Mouse (Mus musculus) kidney, postnatal 25 days (tissue): ENCODE results near the gene Idh3g.

Experiments used
- DNase-seq, 2 experiments: peaks; one replicate each; pipeline ENCODE4 v3.0.0; 2021; ENCODE audit warnings: mixed read lengths in 2 of 2

The Idh3g gene

DNA sequence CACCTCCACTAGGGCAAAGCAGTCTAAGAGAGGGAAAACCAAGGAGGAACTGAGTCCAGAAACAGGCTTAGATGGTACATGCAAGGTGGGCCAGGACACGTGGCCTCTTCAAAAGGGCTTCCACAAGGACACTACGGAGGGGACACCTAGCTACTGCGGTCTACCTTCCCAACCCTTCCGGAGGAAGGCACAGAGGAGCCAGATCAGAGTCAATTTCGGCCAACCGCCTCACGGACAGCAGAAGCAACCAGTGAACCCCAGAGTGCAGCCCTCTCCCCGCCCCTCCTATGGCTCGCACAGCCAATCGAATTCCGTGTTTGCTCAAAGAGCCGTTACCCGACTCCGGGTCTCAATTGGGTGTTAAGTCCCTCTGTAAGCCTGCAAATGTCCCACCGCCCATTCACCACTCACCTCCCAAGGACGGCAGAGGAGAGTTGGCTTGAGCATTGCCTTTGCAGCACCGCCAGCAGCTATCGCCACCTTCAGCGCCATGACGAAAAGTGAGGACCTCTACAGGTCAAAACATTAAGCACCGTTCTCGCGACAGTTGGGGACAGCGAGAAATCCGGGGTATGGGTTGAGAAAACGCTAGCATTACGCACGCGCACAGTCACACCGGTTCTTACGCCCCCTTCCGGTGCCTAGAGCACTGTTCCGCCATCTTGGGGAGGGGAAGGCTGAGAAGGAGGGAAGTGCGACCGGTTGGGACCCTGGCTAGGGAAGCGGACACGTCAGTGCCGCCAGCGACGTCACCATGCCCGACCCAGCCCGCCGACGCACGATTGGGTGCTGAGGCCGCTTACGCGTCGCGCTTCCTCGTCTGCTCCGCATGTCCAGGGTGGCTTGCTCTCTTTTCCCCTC lies at the start of gene Idh3g, which contains the start of gene Ssr4:
Idh3g (minus strand) TSS at position 534 of the 861 bp plus-strand sequence.
Ssr4 (plus strand) TSS at position 665 of the 861 bp plus-strand sequence.
- peak; percentile 95 for DNase-seq

DNA sequence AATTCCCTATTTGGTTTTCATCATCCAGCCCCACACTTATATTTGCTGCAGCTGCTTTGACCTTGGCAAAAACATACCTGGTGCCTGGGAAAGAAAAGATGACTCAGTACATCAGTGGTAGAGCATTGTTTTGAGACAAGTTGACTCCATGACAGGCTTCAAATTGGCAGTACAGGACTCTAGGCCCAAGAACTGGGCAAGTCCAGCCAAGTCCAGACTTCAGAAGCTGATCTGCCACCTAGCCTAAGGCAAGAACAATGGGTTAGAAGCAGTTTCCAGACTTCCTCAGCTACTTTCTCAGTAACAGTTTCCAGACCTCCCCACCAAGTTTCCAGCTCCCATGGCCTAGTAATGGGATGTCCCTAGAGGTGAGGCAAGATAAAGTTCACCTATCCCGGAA lies 49.0 kb upstream of the Idh3g start:
- DNase-seq = no peak

DNA sequence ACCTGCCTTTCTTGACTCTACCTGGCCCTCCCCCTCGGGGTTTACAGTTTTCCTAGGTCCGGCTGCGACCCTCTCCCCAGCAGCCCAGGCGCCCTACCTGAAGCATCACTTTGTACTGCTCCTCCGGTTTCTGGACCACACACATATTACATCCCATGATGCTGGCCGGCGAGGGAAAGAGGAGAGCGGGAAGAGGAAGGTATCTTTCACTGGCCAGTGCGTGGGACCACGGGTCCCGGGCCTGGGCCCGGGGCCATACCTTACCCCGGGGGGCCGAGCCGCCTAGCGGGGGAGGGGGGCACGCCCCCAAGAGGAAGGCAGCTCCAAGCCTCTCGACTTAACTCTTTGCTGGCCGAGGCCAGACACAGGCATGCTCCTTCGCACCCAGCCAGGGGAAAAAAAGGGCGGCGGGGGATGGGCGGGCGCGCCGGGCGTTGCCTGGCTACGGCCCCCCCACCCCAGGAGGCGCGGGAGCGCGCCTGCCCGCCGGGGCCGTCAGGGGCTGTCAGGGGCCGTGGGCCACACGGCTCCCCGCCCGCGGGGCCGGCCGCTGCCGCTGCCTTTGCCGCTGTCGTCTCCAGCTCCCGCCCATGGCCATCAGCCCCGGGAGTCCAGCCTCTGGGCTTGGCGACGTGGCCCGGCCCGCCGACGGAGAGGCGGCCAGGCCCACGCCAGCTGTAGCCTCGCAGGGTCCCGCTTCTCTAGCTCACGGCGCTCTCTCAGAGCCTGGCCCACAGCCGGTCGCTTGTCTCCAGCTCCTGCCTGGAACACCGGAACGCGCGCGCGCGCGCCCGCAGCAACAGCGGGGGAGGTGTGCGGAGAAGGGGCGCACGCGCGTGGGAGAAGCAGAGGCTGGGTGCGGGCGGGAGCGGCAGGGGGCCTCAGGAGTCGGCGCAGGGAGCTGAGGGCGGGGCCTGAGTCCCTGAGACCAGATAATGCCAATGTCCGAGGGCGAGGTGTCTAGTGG lies 37.8 kb upstream of the Idh3g start, which contains the start of gene Pdzd4:
Pdzd4 (minus strand) TSS at position 785 of the 967 bp plus-strand sequence.
- peak; percentile 48 to 65 for DNase-seq

DNA sequence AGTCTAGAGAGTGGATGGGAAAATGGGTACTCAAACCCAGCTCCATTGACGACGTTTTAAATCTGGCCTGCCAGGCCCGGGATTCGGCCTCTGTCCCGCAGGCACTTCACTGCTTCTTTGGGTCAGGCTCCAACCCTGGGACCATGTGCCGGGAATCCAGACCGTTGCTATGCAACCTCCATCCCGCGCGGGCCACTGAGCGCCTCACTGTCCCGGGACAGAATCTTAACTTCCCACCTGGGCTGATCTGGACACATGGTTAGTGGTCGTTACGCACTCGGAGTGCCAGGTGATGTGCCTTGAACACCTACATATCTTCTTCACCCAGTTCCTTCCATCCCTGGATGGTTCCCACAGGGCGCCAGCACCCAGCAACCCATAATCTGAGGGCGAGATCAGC lies 37.0 kb upstream of the Idh3g start:
- DNase-seq = no peak

DNA sequence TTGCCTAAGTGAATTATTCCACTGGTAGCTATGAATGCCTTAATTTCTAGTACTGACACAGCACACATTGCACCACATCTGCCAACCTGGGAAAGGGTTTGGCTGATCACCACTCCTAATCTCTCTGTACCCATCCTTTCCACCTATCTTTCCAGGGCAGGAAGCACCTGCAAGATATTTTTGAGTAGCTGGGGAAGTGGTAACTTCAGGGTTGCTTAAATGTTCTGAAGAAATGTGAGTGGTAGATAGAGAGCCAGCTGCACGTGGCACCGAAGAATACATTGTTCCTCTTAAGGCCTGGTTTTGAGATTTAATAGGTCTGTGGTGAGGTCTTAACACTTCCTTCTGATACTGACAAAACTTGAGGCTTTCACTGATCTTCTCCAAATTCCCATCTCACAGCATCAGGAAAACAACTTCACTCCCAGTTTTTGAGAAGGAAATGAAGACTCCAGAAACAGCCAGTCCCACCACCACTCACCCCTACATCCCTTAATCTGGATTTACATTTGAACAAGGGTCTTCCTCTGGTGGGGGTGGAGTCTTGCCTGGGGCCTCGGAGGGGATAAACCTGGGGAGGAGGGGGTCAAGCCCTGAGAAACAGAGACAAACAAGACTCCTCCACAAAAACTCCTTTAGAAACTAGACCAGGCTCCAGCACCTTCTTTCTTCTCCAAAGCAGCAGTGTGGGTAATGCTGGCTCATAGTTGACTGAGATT lies 30.1 kb upstream of the Idh3g start:
- no peak for DNase-seq

DNA sequence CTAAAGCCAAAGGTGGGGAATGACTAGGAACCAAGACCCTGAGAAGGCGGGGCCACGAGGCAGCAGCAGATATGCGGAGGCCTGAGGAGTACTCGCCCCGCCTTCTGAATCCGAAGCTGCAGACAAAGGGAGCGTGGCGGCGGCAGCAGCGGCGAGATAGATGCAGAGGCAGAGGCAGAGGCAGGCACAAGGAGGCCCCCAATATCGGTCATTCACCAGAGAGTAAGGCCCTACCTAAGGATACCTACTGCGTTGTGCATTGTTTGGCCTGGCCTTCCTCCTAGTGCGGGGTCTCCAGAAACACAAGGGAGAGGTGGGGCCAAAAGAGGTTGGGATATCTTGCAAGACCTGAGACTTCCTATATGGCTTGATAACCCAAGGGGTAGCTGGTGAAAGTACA lies 28.4 kb upstream of the Idh3g start:
- no peak for DNase-seq

DNA sequence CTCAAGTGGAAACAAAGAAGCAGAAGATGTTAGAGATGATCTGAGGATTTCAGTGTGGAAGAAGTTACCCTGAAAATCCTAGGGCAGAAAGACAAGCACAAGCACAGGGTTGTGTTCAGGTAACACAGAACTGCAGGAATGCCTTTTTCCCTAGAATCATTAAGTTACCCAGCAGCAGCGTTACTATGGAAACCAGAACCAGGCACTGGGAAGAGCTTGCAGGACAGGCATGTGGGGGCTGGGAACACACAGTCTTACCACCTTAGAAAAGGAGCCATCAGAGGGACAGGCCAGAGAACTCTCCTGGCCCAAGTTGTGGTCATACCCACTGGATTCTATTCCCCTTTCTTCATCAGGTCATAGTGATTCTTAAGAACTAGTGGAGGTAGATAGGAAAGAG lies 19.1 kb upstream of the Idh3g start:
- DNase-seq = no peak

DNA sequence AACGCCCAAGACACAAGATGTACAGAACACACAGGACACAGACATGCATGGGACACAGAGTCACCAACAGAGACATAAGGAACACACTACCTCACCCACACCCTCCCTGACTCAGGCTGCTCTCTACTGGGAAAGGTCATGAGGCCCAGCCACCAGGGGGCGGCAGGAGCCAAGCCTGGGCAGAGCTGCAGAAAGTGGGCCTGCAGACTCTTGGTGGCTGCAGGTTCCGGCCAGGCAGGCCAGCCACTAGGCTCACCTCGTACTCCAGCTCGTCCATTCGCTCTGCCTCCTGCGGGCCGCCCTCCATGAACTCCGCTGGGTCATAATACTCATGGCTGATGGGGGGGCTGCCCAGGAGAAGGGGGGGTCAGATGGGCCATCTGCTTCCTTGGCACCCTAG lies 11.8 kb upstream of the Idh3g start:
- peak; percentile 80 to 81 for DNase-seq

DNA sequence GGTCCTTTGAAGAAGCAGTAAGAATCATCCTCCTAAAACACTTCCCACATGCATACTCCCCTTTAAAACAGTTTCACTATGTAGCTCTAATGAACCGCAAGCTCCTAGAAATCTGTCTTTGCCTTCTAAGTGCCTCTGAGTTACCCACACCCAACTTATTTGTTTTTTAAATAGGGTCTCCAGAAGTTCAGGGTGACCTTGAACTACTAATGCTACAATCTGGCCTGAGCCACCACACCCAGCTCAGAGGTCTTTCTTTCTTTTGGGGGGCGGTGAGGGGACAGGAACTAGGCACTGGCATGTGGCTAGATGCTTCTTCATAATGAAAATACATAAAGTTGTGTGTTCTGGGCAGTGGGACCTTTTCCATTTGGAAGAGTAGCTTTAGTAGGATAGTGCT lies 10.8 kb upstream of the Idh3g start:
- no peak for DNase-seq

DNA sequence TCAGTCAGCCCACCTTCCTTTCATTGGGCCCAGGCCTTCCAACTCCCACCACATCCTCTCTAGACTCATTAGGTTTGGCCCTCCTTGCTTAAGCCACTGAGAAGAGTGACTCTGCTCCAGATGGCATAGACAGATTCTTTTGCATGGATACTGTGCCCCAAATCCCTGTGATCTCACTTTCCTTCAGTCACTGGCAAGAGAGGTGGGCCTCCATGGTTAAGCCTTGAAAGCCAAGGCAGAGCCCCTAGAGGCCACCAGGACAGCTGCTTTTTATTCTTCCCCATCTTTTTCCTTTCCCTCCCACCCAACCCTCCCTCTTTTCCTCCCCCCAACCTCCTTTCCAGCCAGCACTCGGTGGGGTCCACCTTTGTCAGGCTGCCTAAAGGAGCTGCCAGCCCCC lies 6.8 kb upstream of the Idh3g start:
- no peak for DNase-seq

DNA sequence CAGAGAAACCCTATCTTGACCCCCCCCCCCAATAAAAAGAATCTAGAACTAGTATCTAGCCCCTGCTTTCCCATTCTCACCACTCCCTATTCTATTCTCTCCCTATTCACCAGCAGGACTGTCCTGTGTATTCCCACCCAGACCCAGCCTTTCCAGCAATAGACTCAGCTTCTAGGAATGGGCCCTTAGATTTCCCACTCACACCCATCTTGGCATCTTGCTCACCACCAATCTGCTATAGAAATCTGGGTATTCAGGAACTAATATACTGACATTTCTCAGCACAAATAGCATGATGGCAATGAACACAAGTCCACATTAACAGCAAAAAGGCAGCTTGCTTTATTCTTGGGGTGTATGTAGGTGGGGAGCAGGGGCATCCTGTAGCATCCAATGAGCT lies 6.3 kb upstream of the Idh3g start:
- DNase-seq = no peak

DNA sequence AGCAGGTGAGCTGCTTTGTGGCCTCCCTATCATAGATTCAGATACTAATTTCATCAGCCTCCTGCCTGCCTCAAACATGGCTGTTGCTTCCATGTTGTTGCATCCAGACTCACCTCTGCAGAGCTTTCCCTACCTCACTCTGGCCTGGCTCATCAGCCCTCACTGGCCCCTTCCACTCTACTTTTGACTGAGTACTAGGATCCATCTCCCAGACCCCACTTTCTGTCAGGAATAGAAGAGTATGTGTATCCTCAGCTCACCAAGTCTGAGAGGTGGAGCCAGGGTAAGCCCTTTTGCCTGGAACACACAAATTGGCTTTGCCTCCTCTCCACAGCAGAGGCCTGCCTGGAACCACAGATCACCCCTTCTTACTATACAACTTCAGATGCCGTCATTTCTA lies 1.8 kb upstream of the Idh3g start:
- no peak for DNase-seq

DNA sequence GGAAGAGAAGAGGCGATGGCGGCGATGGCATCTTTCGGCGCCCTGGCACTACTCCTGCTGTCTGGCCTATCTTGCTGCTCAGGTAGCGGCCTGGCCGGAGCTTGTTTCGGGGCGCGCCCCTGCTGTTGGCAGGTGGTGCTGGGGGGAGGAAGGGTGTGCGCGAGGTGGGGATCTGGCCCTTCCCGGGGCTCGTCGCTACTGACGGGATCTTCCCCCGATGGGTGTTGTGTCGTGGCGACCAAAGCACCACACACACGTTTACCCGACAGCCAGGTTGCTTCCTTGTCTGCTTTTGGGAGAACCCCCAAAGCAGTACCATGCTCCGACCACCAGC lies 495 bp upstream of the Idh3g start:
- DNase-seq = no peak

DNA sequence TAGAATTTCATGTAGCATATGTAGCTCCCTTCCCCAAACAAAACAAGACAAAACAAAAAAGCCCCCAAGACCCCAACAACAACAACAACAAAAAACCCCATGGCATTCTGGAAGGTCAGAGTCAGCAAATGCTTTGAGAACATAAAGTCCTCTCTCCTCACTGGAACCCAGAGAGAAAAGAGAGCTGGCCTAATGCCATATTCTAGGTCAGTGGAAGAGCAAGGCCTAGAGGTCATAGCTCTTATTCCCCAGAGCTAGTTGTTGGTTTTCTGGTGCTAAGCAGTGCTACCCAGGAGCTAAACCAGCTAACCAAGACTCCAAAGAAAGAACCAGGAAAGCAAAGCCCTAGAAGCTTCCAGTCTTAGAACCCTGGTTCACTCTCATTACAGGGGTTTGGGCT lies 1.0 kb downstream of the Idh3g start:
- DNase-seq = peak in 1 of 2 experiments; percentile 33

DNA sequence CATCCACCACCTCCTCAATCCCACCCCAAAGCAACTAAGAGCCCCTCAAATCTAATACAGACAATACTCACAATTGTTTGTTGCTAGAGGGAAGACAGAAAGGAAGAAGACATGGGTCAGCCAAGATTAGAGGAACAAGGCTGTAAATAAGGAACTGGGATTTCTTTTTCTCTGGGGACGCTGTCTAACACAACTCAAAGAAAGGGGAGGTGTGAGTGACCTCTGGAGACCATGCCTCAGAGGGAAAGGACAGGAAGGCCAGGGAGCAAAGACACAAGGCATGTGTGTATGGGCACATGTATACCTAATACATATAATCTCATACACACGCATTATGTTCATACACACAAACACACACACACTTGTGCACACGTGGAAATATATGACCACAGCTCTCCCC lies 4.5 kb downstream of the Idh3g start:
- no peak for DNase-seq

DNA sequence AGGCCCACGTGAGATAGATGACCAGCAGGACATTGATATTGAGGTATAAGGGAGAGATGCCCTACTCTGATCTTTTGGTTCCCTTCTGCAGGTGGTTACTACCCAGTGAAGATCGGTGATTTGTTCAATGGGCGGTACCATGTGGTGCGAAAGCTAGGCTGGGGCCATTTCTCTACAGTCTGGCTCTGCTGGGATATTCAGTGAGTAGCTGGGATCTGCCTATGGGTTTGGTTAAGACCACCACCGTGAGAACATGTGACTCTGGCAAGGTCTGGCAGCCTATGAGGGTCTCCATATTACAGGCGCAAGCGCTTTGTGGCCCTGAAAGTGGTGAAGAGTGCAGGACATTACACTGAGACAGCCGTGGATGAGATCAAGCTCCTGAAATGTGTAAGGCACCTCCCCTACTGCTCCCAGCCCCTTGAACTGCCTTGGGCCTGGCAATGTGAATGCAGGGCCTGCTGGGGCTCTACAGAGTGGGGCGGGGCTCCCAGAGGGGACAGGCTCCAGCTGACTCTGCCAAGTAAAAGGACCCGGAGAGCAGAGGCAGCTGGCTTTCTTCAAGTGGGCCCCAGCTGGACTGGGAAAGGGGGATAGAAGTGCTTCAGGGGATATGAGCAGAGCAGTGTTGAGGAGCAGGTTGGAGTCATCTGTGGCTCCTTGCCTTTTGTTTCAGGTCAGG lies 11.8 kb downstream of the Idh3g start:
- DNase-seq = peak; percentile 9 to 52

DNA sequence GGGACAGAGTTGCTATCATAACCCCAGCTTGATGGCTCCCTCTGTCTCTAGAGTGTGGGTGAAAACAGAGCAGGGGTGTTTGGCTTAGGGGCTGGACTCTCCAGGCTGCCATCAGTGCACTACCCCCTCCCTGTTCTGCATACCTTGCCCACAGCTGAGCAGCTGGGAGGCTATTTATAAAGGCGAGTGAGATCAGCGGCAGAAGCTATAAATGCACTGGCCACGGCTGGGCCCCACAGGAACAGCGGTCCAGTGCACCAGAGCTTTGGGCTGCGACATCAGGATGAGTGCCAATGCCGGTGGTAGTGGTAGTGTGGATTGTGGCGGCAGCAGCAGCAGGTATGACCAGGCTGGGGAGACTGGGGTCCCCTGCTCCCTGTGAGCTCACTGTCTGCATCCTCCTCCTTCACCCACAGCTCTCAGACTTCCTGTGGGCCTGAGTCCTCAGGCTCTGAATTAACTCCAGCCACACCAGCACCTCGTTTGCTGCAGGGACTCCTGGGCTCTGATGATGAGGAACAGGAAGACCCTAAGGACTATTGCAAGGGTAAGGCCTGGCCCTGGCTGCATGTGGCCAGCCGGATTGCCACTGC lies 12.4 kb downstream of the Idh3g start, which contains the start of gene Srpk3:
Srpk3 (plus strand) TSS at position 238 of the 593 bp plus-strand sequence.
- DNase-seq = peak in 1 of 2 experiments; percentile 10

DNA sequence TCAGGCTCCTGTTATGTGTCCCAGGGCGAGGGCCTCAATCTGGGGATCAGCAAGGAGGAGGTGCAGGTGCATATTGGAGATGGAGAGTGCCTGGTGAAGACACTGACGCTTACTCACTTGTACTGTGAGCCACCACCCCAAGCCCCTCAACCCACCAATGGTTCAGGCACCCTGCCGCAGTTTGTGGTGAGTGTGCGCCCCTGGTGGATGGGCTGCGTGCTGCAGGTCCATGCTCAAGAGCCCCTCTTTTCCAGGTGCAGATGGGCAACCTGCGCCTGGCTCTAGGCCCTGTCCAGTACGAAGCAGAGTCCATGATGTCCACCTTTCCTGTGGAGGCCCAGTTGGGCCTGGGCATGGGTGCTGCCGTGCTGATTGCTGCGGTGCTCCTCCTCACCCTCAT lies 19.4 kb downstream of the Idh3g start:
- DNase-seq = peak in 1 of 2 experiments; percentile 17

DNA sequence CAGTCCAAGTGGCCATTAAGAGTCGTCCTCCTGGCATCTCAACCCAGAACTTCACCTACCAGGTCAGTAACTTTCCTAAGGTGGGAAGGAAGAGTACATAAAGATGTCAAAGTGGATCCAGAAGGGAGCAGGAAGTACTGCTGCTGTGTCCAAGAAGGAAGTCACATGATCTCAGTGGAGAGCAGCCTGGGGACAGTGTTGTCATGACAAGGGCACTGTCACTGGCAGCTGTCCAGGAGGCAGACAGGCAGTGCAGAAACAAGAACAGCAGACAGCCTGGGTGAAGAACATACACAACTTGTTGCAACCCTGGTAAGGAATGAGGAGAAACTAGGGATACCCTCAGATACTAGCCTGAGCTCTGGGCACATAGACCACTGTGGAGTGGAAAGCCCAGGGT lies 21.4 kb downstream of the Idh3g start:
- peak; percentile 81 to 83 for DNase-seq

DNA sequence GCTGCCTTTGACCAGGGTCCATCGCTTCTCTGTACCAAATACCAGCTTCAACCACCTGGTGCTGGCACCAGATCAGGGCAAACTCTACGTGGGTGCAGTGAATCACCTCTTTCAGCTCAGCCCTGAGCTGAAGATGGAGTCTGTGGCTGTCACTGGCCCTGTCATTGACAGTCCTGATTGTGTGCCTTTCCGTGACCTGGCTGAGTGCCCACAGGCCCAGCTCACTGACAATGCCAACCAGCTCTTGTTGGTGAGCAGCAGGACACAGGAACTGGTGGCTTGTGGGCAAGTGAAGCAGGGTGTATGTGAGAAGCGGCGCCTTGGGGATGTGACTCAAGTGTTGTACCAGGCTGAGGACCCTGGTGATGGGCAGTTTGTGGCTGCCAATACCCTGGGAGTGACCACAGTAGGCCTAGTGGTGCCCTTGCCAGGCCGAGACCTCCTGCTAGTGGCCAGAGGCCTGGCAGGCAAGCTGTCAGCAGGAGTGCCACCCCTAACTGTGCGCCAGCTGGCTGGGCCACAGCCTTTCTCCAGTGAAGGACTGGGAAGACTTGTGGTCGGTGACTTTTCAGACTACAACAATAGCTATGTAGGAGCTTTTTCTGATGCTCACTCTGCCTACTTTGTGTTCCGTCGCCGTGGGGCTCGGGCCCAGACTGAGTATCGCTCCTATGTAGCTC lies 27.9 kb downstream of the Idh3g start:
- DNase-seq = no peak
